Mouse (Mus musculus): Measurements from ENCODE around the gene Med10.
A peak's percentile ranks its signal among the peaks of the same experiment; 100 is the strongest.

Gene Med10

DNA sequence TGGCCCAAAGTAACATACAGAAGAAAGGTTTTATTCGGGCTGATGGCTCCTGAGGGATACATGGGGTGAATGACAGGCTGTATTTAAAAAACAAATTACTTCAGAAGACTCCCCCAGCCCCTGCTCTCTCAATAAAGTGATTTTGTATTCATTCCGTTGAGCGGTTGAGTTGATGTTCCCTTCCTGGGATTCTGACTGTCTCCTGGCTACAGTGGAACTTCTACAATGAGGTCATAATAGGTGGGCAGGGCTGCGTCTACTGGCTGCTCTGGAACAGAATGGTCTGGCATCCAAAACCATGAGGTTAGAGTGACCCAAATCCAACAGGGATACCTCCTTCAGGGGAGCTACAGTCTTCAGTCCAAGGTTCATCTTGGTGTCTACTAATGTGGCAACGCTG, at the start of gene Med10:
Gene Med10, plus strand, starts transcription at position 301 of the 400 bp plus-strand sequence.
- no peak for DNase-seq (ENCODE audit: low read depth, low spot score)

- DNase-seq (ENCODE audit: low read depth, low spot score): no peak
Observed at GRCm38 (mm10) chr13:69752875-69753274, 49.3 kb upstream of the Med10 start.

GRCm38 (mm10) chr13:69758979-69759378, 43.2 kb upstream of the Med10 start:
- no peak for DNase-seq (ENCODE audit: low read depth, low spot score)

DNA sequence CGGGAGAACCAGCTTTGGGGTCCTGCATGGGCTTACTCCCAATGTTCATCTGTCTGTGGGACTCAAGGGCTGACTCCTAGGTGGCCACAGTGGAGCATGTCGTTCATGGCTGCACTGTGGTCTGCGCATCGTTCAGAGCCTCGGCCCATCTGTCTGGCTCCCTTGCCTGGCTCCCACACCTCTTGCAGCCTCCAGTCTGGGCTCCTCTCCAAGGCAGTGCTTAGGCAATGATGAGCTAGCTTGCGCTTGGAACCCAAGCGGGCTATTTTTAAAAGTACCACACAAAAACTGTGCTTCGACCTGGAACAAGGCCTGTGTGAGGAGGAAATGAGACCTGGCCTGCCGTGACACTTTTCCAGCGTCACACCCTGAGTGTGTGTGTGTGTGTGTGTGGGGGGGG, 40.8 kb upstream of the Med10 start:
- DNase-seq (ENCODE audit: low read depth, low spot score): no peak

- DNase-seq (ENCODE audit: low read depth, low spot score): no peak
Observed at GRCm38 (mm10) chr13:69764646-69765045, 37.5 kb upstream of the Med10 start.

GRCm38 (mm10) chr13:69768152-69768551, 34.0 kb upstream of the Med10 start:
- no peak for DNase-seq (ENCODE audit: low read depth, low spot score)

GRCm38 (mm10) chr13:69770538-69771456, 31.4 kb upstream of the Med10 start:
- no peak for DNase-seq (ENCODE audit: low read depth, low spot score)

DNA sequence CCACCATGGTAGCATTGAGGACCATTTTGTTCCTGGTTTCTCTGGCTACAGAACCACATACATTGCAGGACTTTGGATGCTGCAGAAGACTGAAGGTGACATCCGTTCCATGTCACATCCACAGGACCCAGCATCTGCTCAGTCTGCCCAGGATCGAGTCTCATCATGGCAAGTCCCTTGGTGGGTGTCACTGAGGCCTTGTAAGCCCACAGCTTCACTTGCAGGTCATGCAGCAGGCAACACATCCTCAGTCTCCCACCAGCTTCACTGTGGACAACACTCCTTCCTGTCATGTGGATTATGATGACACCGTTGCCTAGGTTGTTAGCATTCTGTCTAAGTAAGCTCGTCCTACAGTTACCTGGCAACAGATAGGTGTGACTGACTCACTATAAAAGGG, 29.8 kb upstream of the Med10 start:
- DNase-seq (ENCODE audit: low read depth, low spot score): no peak

GRCm38 (mm10) chr13:69778221-69778620, 24.0 kb upstream of the Med10 start:
- DNase-seq (ENCODE audit: low read depth, low spot score): no peak

GRCm38 (mm10) chr13:69788704-69789103, 13.5 kb upstream of the Med10 start:
- no peak for DNase-seq (ENCODE audit: low read depth, low spot score)

DNA sequence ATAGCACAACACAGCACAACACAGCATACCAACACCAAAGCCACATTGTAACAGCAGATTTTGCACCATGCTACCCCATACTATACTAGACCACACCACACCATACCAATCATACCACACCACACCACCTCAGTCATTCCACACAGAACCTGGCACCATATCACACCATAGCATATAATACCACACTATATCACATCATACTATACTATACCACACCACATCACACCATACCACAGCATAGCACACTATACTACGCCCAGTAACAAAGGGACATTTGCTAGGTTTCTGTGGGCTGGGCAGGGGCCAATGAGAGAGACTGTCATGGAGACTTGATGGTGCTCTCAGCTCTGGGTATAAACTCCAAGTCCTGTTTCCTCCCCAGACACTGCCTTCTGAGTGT, 10.4 kb upstream of the Med10 start:
- DNase-seq (ENCODE audit: low read depth, low spot score): no peak

DNA sequence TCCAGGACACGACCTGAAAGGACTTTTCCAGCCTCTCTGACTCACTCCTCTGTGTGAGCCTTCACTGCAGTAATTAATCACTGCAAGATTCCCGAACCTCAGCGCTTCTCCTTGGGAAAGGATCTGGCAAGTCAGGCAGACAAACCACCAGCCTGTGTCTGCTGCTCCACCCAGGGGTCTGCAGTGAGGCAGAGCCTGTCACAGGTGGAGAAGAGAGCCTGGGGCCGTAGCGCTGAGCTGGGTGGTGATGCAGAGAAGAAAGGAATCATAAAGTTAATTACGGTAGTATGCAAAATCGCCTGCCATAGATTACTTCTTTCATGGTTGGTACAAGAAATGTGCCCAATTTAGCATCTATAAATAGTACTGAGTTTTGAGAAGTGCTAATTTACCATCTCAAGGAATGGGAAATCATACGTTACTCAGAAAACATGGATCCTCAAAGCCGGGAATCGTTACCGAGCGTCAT, 9.6 kb upstream of the Med10 start:
- no peak for DNase-seq (ENCODE audit: low read depth, low spot score)

- no peak for DNase-seq (ENCODE audit: low read depth, low spot score)
Observed at GRCm38 (mm10) chr13:69794808-69795207, 7.4 kb upstream of the Med10 start.

DNA sequence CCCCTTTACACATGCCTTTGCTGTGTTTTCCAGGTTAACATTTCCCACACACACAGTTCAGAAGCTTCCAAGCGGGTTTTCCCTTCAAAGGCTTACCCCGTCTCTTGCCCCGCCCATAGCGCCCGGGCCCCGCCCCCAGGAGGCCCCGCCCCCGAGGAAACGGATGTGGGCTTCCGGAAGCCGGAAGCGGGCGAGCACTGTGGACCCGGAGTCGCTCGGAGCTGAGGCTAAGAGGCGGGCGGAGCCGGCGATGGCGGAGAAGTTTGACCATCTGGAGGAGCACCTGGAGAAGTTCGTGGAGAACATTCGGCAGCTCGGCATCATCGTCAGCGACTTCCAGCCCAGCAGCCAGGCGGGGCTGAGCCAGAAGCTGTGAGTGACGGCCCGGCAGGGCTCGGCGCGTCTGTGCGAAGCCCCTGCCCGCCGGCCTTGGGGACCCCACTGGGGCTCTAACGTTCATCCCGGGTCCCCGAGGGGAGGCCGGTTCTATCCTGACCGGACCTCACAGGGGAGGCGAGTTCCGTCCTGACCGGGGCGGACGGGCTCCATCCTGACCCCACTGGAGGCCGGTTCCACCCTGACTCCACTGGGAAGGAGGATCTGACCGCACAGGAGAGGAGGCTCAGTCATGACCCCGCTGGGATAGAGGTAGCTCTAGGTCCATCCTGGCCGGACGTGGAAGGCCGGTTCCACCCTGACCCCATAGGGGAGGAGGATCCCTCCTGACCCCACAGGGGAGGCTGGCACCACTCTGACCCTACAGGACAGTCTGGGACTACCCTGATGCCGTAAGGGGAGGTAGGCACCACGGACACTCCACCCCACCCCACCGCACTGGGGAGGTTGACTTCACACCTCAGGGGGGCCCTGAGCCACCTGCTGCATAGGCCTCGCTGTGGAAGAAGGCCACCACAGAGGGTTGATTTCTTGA, 7.8 kb downstream of the Med10 start:
- DNase-seq (ENCODE audit: low read depth, low spot score): peak; percentile 75

DNA sequence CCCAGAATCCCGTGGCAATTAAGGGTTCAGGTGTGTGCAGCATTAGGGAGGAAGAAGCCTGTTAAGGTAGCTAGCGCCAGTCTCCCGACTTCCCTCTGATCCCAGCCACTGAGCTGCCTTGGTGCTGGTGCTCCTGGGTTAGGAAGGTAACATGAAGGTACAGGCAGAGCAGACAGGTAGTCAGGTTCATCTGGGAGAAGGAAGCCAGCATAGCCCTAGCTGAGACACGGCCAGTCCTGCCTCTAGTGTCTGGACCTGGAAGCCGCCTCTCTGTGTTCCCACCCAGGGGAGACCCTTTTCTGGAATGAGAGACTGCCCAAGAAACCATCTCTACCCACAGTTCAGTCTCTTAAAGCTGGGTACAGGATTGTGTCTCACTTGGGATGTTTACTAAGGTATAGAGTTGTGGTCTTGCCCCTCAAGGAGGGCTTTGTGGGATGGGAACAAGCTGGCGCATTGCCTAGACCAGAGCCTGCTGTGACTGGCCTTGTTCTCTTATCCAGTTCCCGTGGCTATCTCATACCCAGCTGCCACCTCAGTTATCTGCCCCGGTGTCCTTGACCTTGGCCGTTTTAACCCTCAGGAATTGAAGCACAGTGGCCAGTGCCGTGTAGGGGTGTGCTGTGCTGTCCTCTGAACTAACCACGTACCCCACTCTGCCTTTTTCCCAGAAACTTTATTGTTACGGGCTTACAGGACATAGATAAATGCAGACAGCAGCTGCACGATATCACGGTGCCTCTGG, 8.9 kb downstream of the Med10 start:
- no peak for DNase-seq (ENCODE audit: low read depth, low spot score)

GRCm38 (mm10) chr13:69813870-69814269, 11.7 kb downstream of the Med10 start:
- DNase-seq (ENCODE audit: low read depth, low spot score): no peak

GRCm38 (mm10) chr13:69818306-69818705, 16.1 kb downstream of the Med10 start:
- no peak for DNase-seq (ENCODE audit: low read depth, low spot score)

DNA sequence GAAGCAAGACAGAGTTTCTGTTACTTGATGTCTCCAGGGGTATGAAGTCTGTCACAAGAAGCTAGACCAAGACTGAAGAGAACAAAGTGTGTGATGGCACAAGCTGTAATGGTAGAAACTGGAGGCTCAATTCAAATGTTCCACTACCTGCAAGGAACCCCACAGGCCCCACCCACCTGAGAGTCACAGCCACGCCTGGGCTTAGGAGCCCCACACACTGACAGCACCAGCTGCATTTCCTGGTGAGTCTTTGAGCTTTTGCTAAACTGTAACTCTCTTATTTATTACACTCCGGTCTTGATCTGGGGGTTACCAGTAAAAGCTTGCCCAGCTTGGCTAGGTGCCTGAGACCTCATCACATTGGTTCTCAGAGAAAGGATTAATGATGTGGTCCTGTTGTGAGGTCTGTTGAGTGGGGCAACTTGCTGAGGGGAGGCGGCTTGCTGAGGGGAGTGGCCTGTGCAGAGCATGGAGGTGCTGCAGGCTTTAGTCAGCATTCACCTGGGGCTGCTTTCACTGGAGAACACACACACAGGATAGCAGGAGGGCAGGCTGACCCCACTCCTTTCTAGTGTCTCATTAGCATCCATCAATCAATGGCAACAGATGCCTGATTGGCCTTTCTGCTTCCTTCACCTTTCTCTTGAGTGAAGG, 19.1 kb downstream of the Med10 start:
- no peak for DNase-seq (ENCODE audit: low read depth, low spot score)

DNA sequence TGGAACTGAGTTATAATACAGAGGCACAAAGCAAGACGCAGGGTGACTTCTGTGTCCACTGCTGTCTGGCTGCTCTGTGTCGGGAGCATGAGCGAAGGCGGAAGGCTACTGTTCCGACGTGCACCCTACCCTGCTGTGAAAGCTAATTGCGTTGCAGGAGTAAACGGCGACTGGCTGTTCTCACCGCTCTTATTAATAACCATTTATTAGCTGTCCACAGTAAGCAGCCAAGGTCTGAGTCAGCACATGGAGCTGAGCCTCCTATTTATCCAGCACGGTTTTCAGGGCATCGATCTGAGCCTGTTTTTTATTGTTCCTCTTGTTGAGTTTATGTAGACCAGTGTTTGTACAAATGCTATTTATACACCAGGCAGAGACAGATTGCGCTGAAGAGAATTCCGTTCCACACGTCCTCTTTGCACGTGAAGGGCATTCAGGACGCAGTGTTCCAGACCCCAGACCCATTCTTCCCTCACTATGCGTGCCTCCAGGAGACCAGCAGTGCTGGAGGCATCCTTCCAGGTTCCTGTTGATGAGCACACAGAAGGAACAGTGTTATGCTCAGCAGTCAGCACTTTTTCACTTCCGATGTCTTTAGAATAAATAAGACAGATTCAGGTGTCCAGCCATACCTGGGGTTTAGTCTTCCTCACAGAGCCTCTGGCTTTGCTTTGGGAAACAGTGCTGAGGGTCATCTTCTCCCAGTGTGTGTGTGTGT, 21.9 kb downstream of the Med10 start:
- DNase-seq (ENCODE audit: low read depth, low spot score): no peak

GRCm38 (mm10) chr13:69825396-69826095, 23.4 kb downstream of the Med10 start:
- DNase-seq (ENCODE audit: low read depth, low spot score): no peak

Measured in embryo, embryonic 11.5 days (tissue).